Mouse (Mus musculus): ENCODE measurements around the gene Gprc5a. TPM values are rescaled to one million over a fixed set of nuclear protein-coding genes. Genes with fewer than 3 reads are reported as not detected.

Gprc5a gene
- polyA plus RNA-seq, 1 experiment: not detected

- WGBS: 81% methylated on average over 3 of the region's 3 CpGs
- Histone ChIP-seq H3K4me1 (ENCODE audit: control insufficient read depth, insufficient read depth, low read length) (peaks cover 7% of the 10 kb centered on the region), H3K27ac (ENCODE audit: insufficient read depth, low read depth, low read length) (no peak overlapping the region), H3K4me3 (ENCODE audit: insufficient read depth, low read depth, low read length) (no peak overlapping the region)
- TF ChIP-seq CTCF (IDR thresholded peaks at IDR 0.05; ENCODE audit: insufficient read depth, low read depth, low read length) (no peak), POLR2A (IDR thresholded peaks at IDR 0.05; ENCODE audit: insufficient read depth, low read depth, low read length) (no peak)
Observed at GRCm38 (mm10) chr6:135038674-135039073, 26.8 kb upstream of the Gprc5a start.

DNA sequence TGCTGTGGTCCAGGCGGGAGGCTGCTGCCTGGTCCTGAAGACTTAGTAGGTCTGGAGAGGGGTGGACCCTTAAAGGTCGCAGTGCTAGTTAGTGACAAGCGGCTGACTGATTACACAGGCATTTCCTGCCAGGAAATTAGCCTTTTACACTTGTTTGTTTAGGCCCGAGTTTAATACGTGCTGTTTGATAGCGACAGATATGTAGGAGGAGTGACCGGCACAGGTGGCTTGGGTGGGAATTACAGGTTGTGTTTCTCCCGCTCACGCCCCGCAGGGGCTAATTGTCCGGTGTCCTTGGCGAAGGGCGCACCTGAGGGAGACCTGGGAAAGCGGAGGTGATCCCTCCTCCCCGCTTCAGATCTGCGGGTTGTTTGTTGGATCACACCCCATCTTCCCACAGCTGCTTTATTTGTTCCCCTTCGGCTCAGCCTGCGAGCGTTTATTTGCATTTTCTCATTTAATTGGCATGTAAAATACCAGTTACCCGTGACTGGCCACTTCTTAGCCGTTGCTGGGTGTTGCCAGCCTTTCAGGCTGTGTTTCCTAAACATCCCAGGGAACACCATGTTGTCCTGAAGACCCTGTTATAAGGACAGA lies 25.1 kb upstream of the Gprc5a start:
- peaks cover 7% of the 10 kb centered on the region for H3K4me1 ChIP-seq (ENCODE audit: control insufficient read depth, insufficient read depth, low read length)
- H3K27ac ChIP-seq (ENCODE audit: insufficient read depth, low read depth, low read length): 0 out of 2 replicates have a peak overlapping the region, but pooled peaks have one; percentile 17
- 6% methylated on average over 21 of the region's 21 CpGs for WGBS
- H3K4me3 ChIP-seq (ENCODE audit: insufficient read depth, low read depth, low read length): peak overlapping the region; percentile 29
- TF ChIP-seq CTCF (IDR thresholded peaks at IDR 0.05; ENCODE audit: insufficient read depth, low read depth, low read length) (no peak), POLR2A (IDR thresholded peaks at IDR 0.05; ENCODE audit: insufficient read depth, low read depth, low read length) (no peak)

- TF ChIP-seq CTCF (IDR thresholded peaks at IDR 0.05; ENCODE audit: insufficient read depth, low read depth, low read length) (no peak), POLR2A (IDR thresholded peaks at IDR 0.05; ENCODE audit: insufficient read depth, low read depth, low read length) (no peak)
- H3K4me3 ChIP-seq (ENCODE audit: insufficient read depth, low read depth, low read length): no peak overlapping the region
- peaks cover 7% of the 10 kb centered on the region for H3K4me1 ChIP-seq (ENCODE audit: control insufficient read depth, insufficient read depth, low read length)
- WGBS: 70% methylated on average over 3 of the region's 3 CpGs
- H3K27ac ChIP-seq (ENCODE audit: insufficient read depth, low read depth, low read length): no peak overlapping the region
Observed at GRCm38 (mm10) chr6:135041930-135042329, 23.5 kb upstream of the Gprc5a start.

- Histone ChIP-seq H3K27ac (ENCODE audit: insufficient read depth, low read depth, low read length) (no peak overlapping the region), H3K4me1 (ENCODE audit: control insufficient read depth, insufficient read depth, low read length) (peaks cover 8% of the 10 kb centered on the region), H3K4me3 (ENCODE audit: insufficient read depth, low read depth, low read length) (no peak overlapping the region)
- WGBS: 80% methylated on average over 9 of the region's 9 CpGs
- TF ChIP-seq POLR2A (IDR thresholded peaks at IDR 0.05; ENCODE audit: insufficient read depth, low read depth, low read length) (no peak), CTCF (IDR thresholded peaks at IDR 0.05; ENCODE audit: insufficient read depth, low read depth, low read length) (no peak)
Observed at GRCm38 (mm10) chr6:135047276-135047675, 18.2 kb upstream of the Gprc5a start.

DNA sequence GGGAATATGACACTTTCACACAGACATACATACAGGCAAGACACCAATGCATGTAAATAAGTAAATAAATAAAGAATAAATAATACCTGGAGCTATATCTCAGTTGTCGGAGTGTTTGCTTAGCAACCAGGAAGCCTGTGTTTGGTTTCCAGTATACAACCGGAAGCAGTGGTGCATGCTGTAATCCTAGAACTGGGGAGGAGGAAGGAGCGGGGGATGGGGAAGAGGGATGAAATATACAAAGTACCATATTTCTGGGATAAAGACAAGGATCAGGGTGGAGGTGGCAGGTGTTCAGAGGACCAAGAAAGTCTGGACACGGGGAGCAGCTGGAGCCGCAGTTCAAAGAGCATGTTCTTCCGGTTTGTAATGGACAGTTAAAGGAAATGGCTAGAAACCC lies 16.9 kb upstream of the Gprc5a start:
- Histone ChIP-seq H3K4me1 (ENCODE audit: control insufficient read depth, insufficient read depth, low read length) (peaks cover 8% of the 10 kb centered on the region), H3K27ac (ENCODE audit: insufficient read depth, low read depth, low read length) (no peak overlapping the region), H3K4me3 (ENCODE audit: insufficient read depth, low read depth, low read length) (no peak overlapping the region)
- no peak for TF ChIP-seq POLR2A (IDR thresholded peaks at IDR 0.05; ENCODE audit: insufficient read depth, low read depth, low read length)
- TF ChIP-seq CTCF (IDR thresholded peaks at IDR 0.05; ENCODE audit: insufficient read depth, low read depth, low read length): no peak
- 83% methylated on average over 6 of the region's 6 CpGs for WGBS

DNA sequence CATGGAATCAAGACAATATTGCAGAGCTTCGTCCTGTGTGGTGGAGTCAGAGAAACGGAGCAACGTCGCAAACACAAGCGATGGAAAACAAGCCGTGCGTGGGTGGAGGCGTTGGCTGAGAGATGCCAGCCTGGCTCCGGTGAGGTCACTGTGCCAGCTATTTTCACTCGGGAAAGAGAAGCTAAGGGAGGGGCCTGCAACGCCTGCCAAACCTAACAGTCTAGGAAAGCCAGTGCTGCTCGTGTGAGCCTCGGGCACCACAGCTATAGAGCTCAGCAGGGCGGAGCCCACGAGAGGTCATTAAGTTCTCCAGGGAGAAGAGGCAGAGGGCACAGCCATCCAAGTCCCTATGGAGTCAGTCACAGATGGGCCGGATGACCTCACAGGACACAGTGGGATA lies 16.5 kb upstream of the Gprc5a start:
- 41% methylated on average over 16 of the region's 16 CpGs for WGBS
- Histone ChIP-seq H3K4me3 (ENCODE audit: insufficient read depth, low read depth, low read length) (no peak overlapping the region), H3K4me1 (ENCODE audit: control insufficient read depth, insufficient read depth, low read length) (peaks cover 8% of the 10 kb centered on the region), H3K27ac (ENCODE audit: insufficient read depth, low read depth, low read length) (no peak overlapping the region)
- TF ChIP-seq POLR2A (IDR thresholded peaks at IDR 0.05; ENCODE audit: insufficient read depth, low read depth, low read length): no peak
- no peak for TF ChIP-seq CTCF (IDR thresholded peaks at IDR 0.05; ENCODE audit: insufficient read depth, low read depth, low read length)

- no peak for TF ChIP-seq POLR2A (IDR thresholded peaks at IDR 0.05; ENCODE audit: insufficient read depth, low read depth, low read length)
- no peak for TF ChIP-seq CTCF (IDR thresholded peaks at IDR 0.05; ENCODE audit: insufficient read depth, low read depth, low read length)
- 90% methylated on average over 3 of the region's 3 CpGs for WGBS
- H3K27ac ChIP-seq (ENCODE audit: insufficient read depth, low read depth, low read length): no peak overlapping the region
- no peak overlapping the region for H3K4me3 ChIP-seq (ENCODE audit: insufficient read depth, low read depth, low read length)
- H3K4me1 ChIP-seq (ENCODE audit: control insufficient read depth, insufficient read depth, low read length): peaks cover 5% of the 10 kb centered on the region
Observed at GRCm38 (mm10) chr6:135053789-135054188, 11.7 kb upstream of the Gprc5a start.

GRCm38 (mm10) chr6:135055882-135056281 lies 9.6 kb upstream of the Gprc5a start:
- Histone ChIP-seq H3K27ac (ENCODE audit: insufficient read depth, low read depth, low read length) (no peak overlapping the region), H3K4me1 (ENCODE audit: control insufficient read depth, insufficient read depth, low read length) (no peaks in the 10 kb centered on the region), H3K4me3 (ENCODE audit: insufficient read depth, low read depth, low read length) (no peak overlapping the region)
- TF ChIP-seq CTCF (IDR thresholded peaks at IDR 0.05; ENCODE audit: insufficient read depth, low read depth, low read length) (no peak), POLR2A (IDR thresholded peaks at IDR 0.05; ENCODE audit: insufficient read depth, low read depth, low read length) (no peak)
- WGBS: 79% methylated on average over 4 of the region's 4 CpGs

DNA sequence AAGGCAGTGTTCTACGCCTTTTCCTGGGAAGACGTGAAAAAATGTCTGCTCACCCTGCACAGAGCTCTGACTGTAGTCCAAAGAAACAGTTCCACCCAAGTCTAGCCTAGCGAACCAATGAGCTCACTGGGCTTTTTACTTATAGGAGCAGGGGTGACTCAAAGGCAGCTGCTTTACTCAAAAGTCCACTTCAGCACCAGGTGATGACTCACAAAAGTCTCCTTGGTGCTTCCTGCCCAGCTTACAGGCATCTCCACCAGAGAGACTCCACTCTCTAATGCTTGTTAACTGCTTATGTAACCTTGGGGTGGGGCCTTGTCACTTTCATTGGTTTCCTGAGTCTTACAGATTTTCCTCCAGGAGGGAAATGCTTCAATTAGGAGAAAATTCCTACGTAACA lies 4.7 kb upstream of the Gprc5a start:
- peaks cover 8% of the 10 kb centered on the region; the same call in 1 of the 2 replicates for H3K4me1 ChIP-seq (ENCODE audit: control insufficient read depth, insufficient read depth, low read length)
- WGBS: 97% methylated on average over 4 of the region's 4 CpGs
- TF ChIP-seq CTCF (IDR thresholded peaks at IDR 0.05; ENCODE audit: insufficient read depth, low read depth, low read length) (no peak), POLR2A (IDR thresholded peaks at IDR 0.05; ENCODE audit: insufficient read depth, low read depth, low read length) (no peak)
- no peak overlapping the region for H3K27ac ChIP-seq (ENCODE audit: insufficient read depth, low read depth, low read length)
- H3K4me3 ChIP-seq (ENCODE audit: insufficient read depth, low read depth, low read length): no peak overlapping the region
